Mouse (Mus musculus): ENCODE measurements around the gene Klhl21.
"Not testable (repeated sequence)": the region's sequence is repeated elsewhere in the genome, so short reads cannot be mapped to it uniquely, and the experiment has no call there.

Gene Klhl21

GRCm38 (mm10) chr4:152021568-152022097 lies 13.0 kb downstream of the Klhl21 start:
- no peak for DNase-seq (ENCODE audit: low read depth, low spot score)

GRCm38 (mm10) chr4:152022506-152022905 lies 13.9 kb downstream of the Klhl21 start:
- DNase-seq (ENCODE audit: low read depth, low spot score) = no peak

GRCm38 (mm10) chr4:152024525-152024924 lies 15.9 kb downstream of the Klhl21 start:
- DNase-seq (ENCODE audit: low read depth, low spot score) = no peak

GRCm38 (mm10) chr4:152026751-152027508 lies 18.3 kb downstream of the Klhl21 start:
- DNase-seq (ENCODE audit: low read depth, low spot score) = no peak

GRCm38 (mm10) chr4:152027524-152027923 lies 18.9 kb downstream of the Klhl21 start, which contains the start of gene Zbtb48:
Gene Zbtb48 (minus strand): TSS chr4:152027671.
- DNase-seq (ENCODE audit: low read depth, low spot score) = peak; percentile 93

GRCm38 (mm10) chr4:152028456-152028855 lies 19.9 kb downstream of the Klhl21 start:
- DNase-seq (ENCODE audit: low read depth, low spot score) = no peak

- DNase-seq (ENCODE audit: low read depth, low spot score) = no peak
Measured at GRCm38 (mm10) chr4:152029087-152029486, 20.5 kb downstream of the Klhl21 start.

- no peak for DNase-seq (ENCODE audit: low read depth, low spot score)
Measured at GRCm38 (mm10) chr4:152029997-152030396, 21.4 kb downstream of the Klhl21 start.

- no peak for DNase-seq (ENCODE audit: low read depth, low spot score)
Measured at GRCm38 (mm10) chr4:152032922-152033321, 24.3 kb downstream of the Klhl21 start.

- not testable (repeated sequence) for DNase-seq (ENCODE audit: low read depth, low spot score)
Measured at GRCm38 (mm10) chr4:152036464-152036863, 27.9 kb downstream of the Klhl21 start.

- DNase-seq (ENCODE audit: low read depth, low spot score) = no peak
Measured at GRCm38 (mm10) chr4:152038225-152038984, 29.8 kb downstream of the Klhl21 start, which contains the start of gene Tas1r1. Gene Tas1r1 (minus strand): TSS chr4:152038568.

GRCm38 (mm10) chr4:152038985-152039830 lies 30.6 kb downstream of the Klhl21 start, which contains the start of gene Nol9:
Gene Nol9 (plus strand): TSS chr4:152039321.
- DNase-seq (ENCODE audit: low read depth, low spot score) = peak; percentile 87

- no peak for DNase-seq (ENCODE audit: low read depth, low spot score)
Measured at GRCm38 (mm10) chr4:152039831-152040310, 31.3 kb downstream of the Klhl21 start.

- DNase-seq (ENCODE audit: low read depth, low spot score) = no peak
Measured at GRCm38 (mm10) chr4:152041924-152042641, 33.5 kb downstream of the Klhl21 start.

- no peak for DNase-seq (ENCODE audit: low read depth, low spot score)
Measured at GRCm38 (mm10) chr4:152043171-152043570, 34.6 kb downstream of the Klhl21 start.

GRCm38 (mm10) chr4:152044609-152045008 lies 36.0 kb downstream of the Klhl21 start:
- no peak for DNase-seq (ENCODE audit: low read depth, low spot score)

GRCm38 (mm10) chr4:152062390-152063110 lies 53.9 kb downstream of the Klhl21 start:
- DNase-seq (ENCODE audit: low read depth, low spot score) = no peak

GRCm38 (mm10) chr4:152067280-152067679 lies 58.7 kb downstream of the Klhl21 start:
- no peak for DNase-seq (ENCODE audit: low read depth, low spot score)
